In genomic region chr17:56206986-56207674, GRCm38 (mm10) we compare ENCODE assay signal across 30 mouse cellular contexts. TPM values are rescaled to one million over a fixed set of nuclear protein-coding genes. Genes with fewer than 3 reads are reported as not detected.
DNase-seq lines count a peak whose midpoint lies in the region; ATAC-seq and TF ChIP-seq lines count a peak whose summit lies in the region.
"Had no signal": no experiment of that assay in that cellular context is flagged by ENCODE, and none has a peak within 500 bp of the region (broad histone marks: within the 10 kb centered on the region; RNA-seq: fewer than 3 reads in every experiment).

No protein-coding gene starts in this region.

- no peak overlapping the region for H3K4me2 ChIP-seq in liver, embryonic 16.5 days (ENCODE audit: low read depth, low read length)
- H3K4me2 ChIP-seq in liver, embryonic 12.5 days: no peak overlapping the region
- H3K4me2 ChIP-seq in intestine, embryonic 15.5 days (replicated peaks): no peak overlapping the region
- H3K4me2 ChIP-seq in myocyte (ENCODE audit: low read depth): no peak overlapping the region
- H3K4me2 ChIP-seq: embryonic facial prominence, embryonic 15.5 days; forebrain, embryonic 12.5 days; limb, embryonic 12.5 days; midbrain, embryonic 15.5 days; stomach, embryonic 15.5 days had no signal

- WGBS in liver, embryonic 16.5 days (ENCODE audit: insufficient replicate concordance): 62% methylated on average over 6 of the region's 6 CpGs
- 76% methylated on average over 6 of the region's 6 CpGs for WGBS in liver, embryonic 12.5 days (ENCODE audit: insufficient replicate concordance)
- 78% methylated on average over 6 of the region's 6 CpGs for WGBS in intestine, embryonic 15.5 days

- TF ChIP-seq CTCF in Patski (IDR thresholded peaks at IDR 0.05): no peak

- no peak overlapping the region for H3ac ChIP-seq in myocyte (ENCODE audit: control insufficient read depth, insufficient read length)

- peak; percentile 85 for DNase-seq in Patski (ENCODE audit: low read depth, low spot score)
- DNase-seq in embryo, embryonic 11 days: no peak
- no peak for DNase-seq in cerebellum, adult 9-10 months
- DNase-seq: adrenal gland, adult 8-10 months; B cell, adult 2 months; cerebellum, adult 11 months; cerebellum, postnatal 10 days; forebrain, postnatal 0 days; heart, postnatal 14 days; kidney, adult 9 months; kidney, postnatal 10 days; layer of hippocampus, adult 9-11 months; right cerebral cortex, postnatal 25 days; thymus, adult 18-20 months; thymus, postnatal 25 days had no signal

- H3K27me3 ChIP-seq in liver, embryonic 16.5 days (ENCODE audit: control insufficient read depth, insufficient read depth, low read depth, low read length): no peaks in the 10 kb centered on the region
- no peaks in the 10 kb centered on the region for H3K27me3 ChIP-seq in liver, embryonic 12.5 days (replicated peaks)
- H3K27me3 ChIP-seq in Patski: no peaks in the 10 kb centered on the region
- H3K27me3 ChIP-seq in intestine, embryonic 15.5 days (replicated peaks): no peaks in the 10 kb centered on the region
- no peaks in the 10 kb centered on the region for H3K27me3 ChIP-seq in myocyte (ENCODE audit: control insufficient read depth, insufficient read depth, insufficient read length)
- H3K27me3 ChIP-seq: embryonic facial prominence, embryonic 15.5 days; forebrain, embryonic 12.5 days; limb, embryonic 12.5 days; midbrain, embryonic 15.5 days; stomach, embryonic 15.5 days had no signal

- no peaks in the 10 kb centered on the region for H3K9me3 ChIP-seq in liver, embryonic 16.5 days (replicated peaks; ENCODE audit: control insufficient read depth, low read length)
- no peaks in the 10 kb centered on the region for H3K9me3 ChIP-seq in liver, embryonic 12.5 days (replicated peaks)
- H3K9me3 ChIP-seq in intestine, embryonic 15.5 days: no peaks in the 10 kb centered on the region
- H3K9me3 ChIP-seq: embryonic facial prominence, embryonic 10.5 days; embryonic facial prominence, embryonic 15.5 days; forebrain, embryonic 12.5 days; hindbrain, embryonic 10.5 days; limb, embryonic 12.5 days; midbrain, embryonic 10.5 days; midbrain, embryonic 15.5 days; stomach, embryonic 15.5 days had no signal

- H3K4me3 ChIP-seq in liver, embryonic 16.5 days (ENCODE audit: low read depth, low read length): no peak overlapping the region
- H3K4me3 ChIP-seq in liver, embryonic 12.5 days: no peak overlapping the region
- no peak overlapping the region for H3K4me3 ChIP-seq in intestine, embryonic 15.5 days (replicated peaks)
- H3K4me3 ChIP-seq in myocyte: no peak overlapping the region
- H3K4me3 ChIP-seq: embryonic facial prominence, embryonic 10.5 days; embryonic facial prominence, embryonic 15.5 days; forebrain, embryonic 12.5 days; hindbrain, embryonic 10.5 days; limb, embryonic 12.5 days; midbrain, embryonic 10.5 days; midbrain, embryonic 15.5 days; stomach, embryonic 15.5 days had no signal

- POLR2A ChIA-PET in Patski (lab: Charles Lee): interaction anchor here (1.1 to 3.4 kb wide), 2 partner anchors 11 to 49 kb away, joined by 3 to 26 read pairs; partner anchors contain the start of gene Dpp9

- no peak for TF ChIP-seq POLR2A in myocyte (IDR thresholded peaks at IDR 0.05; ENCODE audit: insufficient read length, low read depth)

- peak overlapping the region; percentile 51; the same call in 1 of the 2 replicates for H3K27ac ChIP-seq in liver, embryonic 16.5 days (ENCODE audit: low read length)
- H3K27ac ChIP-seq in liver, embryonic 12.5 days: no peak overlapping the region
- H3K27ac ChIP-seq in intestine, embryonic 15.5 days: no peak overlapping the region; the same call in 1 of the 2 replicates
- H3K27ac ChIP-seq: embryonic facial prominence, embryonic 10.5 days; embryonic facial prominence, embryonic 15.5 days; forebrain, embryonic 12.5 days; hindbrain, embryonic 10.5 days; limb, embryonic 12.5 days; liver, embryonic 14.5 days; midbrain, embryonic 10.5 days; midbrain, embryonic 15.5 days; stomach, embryonic 15.5 days had no signal

- in situ Hi-C loops in Patski (cut with MboI; ENCODE audit: low pct_unique_long_range_greater_than_20kb): loop anchor here (10.0 kb wide), 1 partner anchor 48 kb away; the partner anchor contains the start of gene Fem1a

- H3K36me3 ChIP-seq in liver, embryonic 16.5 days (ENCODE audit: control insufficient read depth, insufficient read depth): peaks cover 38% of the 10 kb centered on the region
- H3K36me3 ChIP-seq in liver, embryonic 12.5 days: peaks cover 99% of the 10 kb centered on the region
- H3K36me3 ChIP-seq in intestine, embryonic 15.5 days: peaks cover 68% of the 10 kb centered on the region
- H3K36me3 ChIP-seq in myocyte (ENCODE audit: control insufficient read depth, insufficient read depth): peaks cover 5% of the 10 kb centered on the region

- no peak for ATAC-seq in liver, embryonic 16.5 days (ENCODE audit: low read depth)
- no peak for ATAC-seq in liver, embryonic 12.5 days
- peak; percentile 83 for ATAC-seq in Patski
- peak; percentile 2; the same call in 1 of the 2 replicates for ATAC-seq in intestine, embryonic 15.5 days
- ATAC-seq: activated CD4-positive, CD25-positive, alpha-beta regulatory T cell, adult 4 months; forebrain, postnatal 0 days; hindbrain, embryonic 16.5 days; midbrain, embryonic 15.5 days had no signal

- no peaks in the 10 kb centered on the region for H3K79me2 ChIP-seq in myocyte (ENCODE audit: control insufficient read depth, insufficient read depth)

- CTCF ChIA-PET in Patski (lab: Charles Lee): interaction anchor here (0.9 to 3.8 kb wide), 5 partner anchors 10 to 53 kb away, joined by 3 to 23 read pairs (median 4); partner anchors contain the start of genes Dpp9 and Fem1a

- no peak overlapping the region for H3K9ac ChIP-seq in liver, embryonic 16.5 days (ENCODE audit: low read depth, low read length)
- no peak overlapping the region for H3K9ac ChIP-seq in liver, embryonic 12.5 days
- H3K9ac ChIP-seq in intestine, embryonic 15.5 days: no peak overlapping the region
- H3K9ac ChIP-seq: embryonic facial prominence, embryonic 15.5 days; forebrain, embryonic 12.5 days; forebrain, postnatal 0 days; limb, embryonic 12.5 days; liver, embryonic 14.5 days; midbrain, embryonic 15.5 days; stomach, embryonic 15.5 days had no signal

- peaks cover 14% of the 10 kb centered on the region for H3K4me1 ChIP-seq in liver, embryonic 16.5 days (ENCODE audit: control insufficient read depth, low read depth, low read length)
- H3K4me1 ChIP-seq in liver, embryonic 12.5 days: peaks cover 15% of the 10 kb centered on the region
- H3K4me1 ChIP-seq in intestine, embryonic 15.5 days (replicated peaks): no peaks in the 10 kb centered on the region
- H3K4me1 ChIP-seq: embryonic facial prominence, embryonic 10.5 days; embryonic facial prominence, embryonic 15.5 days; forebrain, embryonic 12.5 days; hindbrain, embryonic 10.5 days; limb, embryonic 12.5 days; midbrain, embryonic 10.5 days; midbrain, embryonic 15.5 days had no signal

TF ChIP-seq in myocyte, 11 proteins besides CTCF, POLR2A, EP300 and RAD21:
- TF ChIP-seq MYOD1 (IDR thresholded peaks at IDR 0.05; ENCODE audit: control insufficient read depth in 1 of 3, insufficient read length in 2 of 3, low read depth in 2 of 3) (peak in 1 of 3 experiments; percentile 21), SRF (IDR thresholded peaks at IDR 0.05; ENCODE audit: control insufficient read depth, insufficient read length, low read depth) (no peak), MAX (IDR thresholded peaks at IDR 0.05; ENCODE audit: low read depth) (no peak), MYOG (IDR thresholded peaks at IDR 0.05; ENCODE audit: control insufficient read depth in 1 of 3, insufficient read depth in 1 of 3, insufficient read length in 2 of 3, low read depth in 2 of 3) (peak in 2 of 3 experiments; percentile 52 to 80), TCF3 (IDR thresholded peaks at IDR 0.05; ENCODE audit: insufficient read length, low read depth) (peak; percentile 52)

RNA-seq across cellular contexts. Expression of gene Dpp9, which starts 11.6 kb away (rescaled TPM):
- polyA plus RNA-seq in liver, embryonic 16.5 days (2015; fragmentation: Nextera tagmentation; extraction: Ambion mirVana): 19.9 and 23.5 TPM in 2 replicates
- polyA plus RNA-seq in liver, embryonic 12.5 days (2016; fragmentation: Nextera tagmentation; extraction: Ambion mirVana): 27.1 and 28.5 TPM in 2 replicates
- 58.5 TPM for polyA plus RNA-seq in Patski (2021)
- polyA plus RNA-seq in intestine, embryonic 15.5 days (2015; fragmentation: Nextera tagmentation; extraction: Ambion mirVana): 32.8 and 35.0 TPM in 2 replicates
- 37.1 TPM for polyA plus RNA-seq in myocyte (2012; fragmentation: generic; extraction: Trizol)

RNA-seq across cellular contexts. Expression of gene Mydgf, which starts 23.4 kb away (rescaled TPM):
- polyA plus RNA-seq in liver, embryonic 16.5 days (2015; fragmentation: Nextera tagmentation; extraction: Ambion mirVana): 56.2 and 56.4 TPM in 2 replicates
- polyA plus RNA-seq in liver, embryonic 12.5 days (2016; fragmentation: Nextera tagmentation; extraction: Ambion mirVana): 66.2 and 71.0 TPM in 2 replicates
- polyA plus RNA-seq in Patski (2021) (96.5 TPM), myocyte (2012; fragmentation: generic; extraction: Trizol) (73.9 TPM)
- polyA plus RNA-seq in intestine, embryonic 15.5 days (2015; fragmentation: Nextera tagmentation; extraction: Ambion mirVana): 105 and 127 TPM in 2 replicates

RNA-seq across cellular contexts. Expression of gene Tnfaip8l1, which starts 44.9 kb away (rescaled TPM):
- polyA plus RNA-seq in liver, embryonic 16.5 days (2015; fragmentation: Nextera tagmentation; extraction: Ambion mirVana): 3.4 and 4.1 TPM in 2 replicates
- polyA plus RNA-seq in liver, embryonic 12.5 days (2016; fragmentation: Nextera tagmentation; extraction: Ambion mirVana): 3.7 TPM in 2 replicates
- 2.0 TPM for polyA plus RNA-seq in Patski (2021)
- polyA plus RNA-seq in intestine, embryonic 15.5 days (2015; fragmentation: Nextera tagmentation; extraction: Ambion mirVana): 11.9 and 12.8 TPM in 2 replicates
- 2.3 TPM for polyA plus RNA-seq in myocyte (2012; fragmentation: generic; extraction: Trizol)

RNA-seq across cellular contexts. Expression of gene Fem1a, which starts 49.5 kb away (rescaled TPM):
- polyA plus RNA-seq in liver, embryonic 16.5 days (2015; fragmentation: Nextera tagmentation; extraction: Ambion mirVana): 5.2 and 5.7 TPM in 2 replicates
- polyA plus RNA-seq in liver, embryonic 12.5 days (2016; fragmentation: Nextera tagmentation; extraction: Ambion mirVana): 10.2 and 10.7 TPM in 2 replicates
- polyA plus RNA-seq in Patski (2021) (17.2 TPM), myocyte (2012; fragmentation: generic; extraction: Trizol) (43.6 TPM)
- polyA plus RNA-seq in intestine, embryonic 15.5 days (2015; fragmentation: Nextera tagmentation; extraction: Ambion mirVana): 12.5 and 12.8 TPM in 2 replicates

Comparison
In these comparisons a context has a peak if more than half of its experiments do, and no peak if none do; other contexts are left out.
1. ATAC-seq: peak in Patski (single experiment) and intestine, embryonic 15.5 days (single experiment); none in liver, embryonic 16.5 days (single experiment) and liver, embryonic 12.5 days (single experiment).